Mouse (Mus musculus) gonadal fat pad, adult 2 months (tissue): Measurements from ENCODE around the gene Gck. TPM values are rescaled to one million over a fixed set of nuclear protein-coding genes. Genes with fewer than 3 reads are reported as not detected.
A peak's percentile ranks its signal among the peaks of the same experiment; 100 is the strongest.
"Not testable (repeated sequence)": the region's sequence is repeated elsewhere in the genome, so short reads cannot be mapped to it uniquely, and the experiment has no call there.

Experiments
- DNase-seq: peaks from one replicate; pipeline ENCODE4 v3.0.0-alpha.2; 2012; ENCODE audit warnings: low read depth
- polyA plus RNA-seq: library from polyadenylated mRNA; depleted of rRNA; stranded (reverse); fragments of >200 nt; gene quantifications from 2 replicates; pipeline ENCODE4 v1.2.3, GENCODE M21; 2012

The Gck gene
- polyA plus RNA-seq, 1 experiment, result 2.1 TPM

DNA sequence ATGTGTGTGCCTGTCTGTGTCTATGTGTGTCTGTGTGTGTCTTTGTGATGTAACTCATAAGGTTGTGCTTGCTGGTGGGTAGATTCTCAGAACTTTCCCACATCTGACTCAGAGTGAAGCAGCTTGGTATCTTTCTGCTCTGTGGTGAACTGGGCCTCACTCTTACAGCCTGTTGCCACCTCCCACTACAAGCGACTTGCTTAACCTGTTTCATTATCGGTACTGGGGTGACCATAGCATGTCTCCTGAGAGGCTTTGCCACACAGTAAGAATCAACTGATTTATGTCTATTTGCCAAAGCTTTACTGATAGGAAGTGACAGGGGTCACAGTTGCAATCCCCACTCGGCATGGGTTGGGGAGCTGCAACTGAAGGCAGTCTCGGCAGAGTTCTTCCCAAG is 41.2 kb downstream of the Gck start:
- no peak for DNase-seq

DNA sequence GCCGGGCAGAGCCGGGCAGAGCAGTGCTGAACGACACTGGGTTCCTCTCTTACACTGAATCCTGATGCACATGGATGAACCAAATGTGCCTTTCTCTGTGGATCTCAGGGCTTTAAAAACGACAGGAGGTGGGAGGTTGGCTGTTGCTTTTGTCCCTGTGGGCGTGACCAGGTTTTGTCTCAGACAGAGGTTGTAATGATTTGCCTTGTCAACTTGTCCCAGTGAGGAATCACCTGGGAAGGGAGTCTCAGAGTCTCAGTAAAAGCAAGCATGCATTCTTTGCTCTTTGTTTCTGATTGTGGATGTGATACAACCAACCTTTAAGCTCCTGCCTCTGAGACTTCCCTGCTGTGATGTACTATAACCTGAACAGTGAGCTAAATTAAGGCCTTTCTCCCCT is 42.8 kb downstream of the Gck start:
- DNase-seq, result no peak

DNA sequence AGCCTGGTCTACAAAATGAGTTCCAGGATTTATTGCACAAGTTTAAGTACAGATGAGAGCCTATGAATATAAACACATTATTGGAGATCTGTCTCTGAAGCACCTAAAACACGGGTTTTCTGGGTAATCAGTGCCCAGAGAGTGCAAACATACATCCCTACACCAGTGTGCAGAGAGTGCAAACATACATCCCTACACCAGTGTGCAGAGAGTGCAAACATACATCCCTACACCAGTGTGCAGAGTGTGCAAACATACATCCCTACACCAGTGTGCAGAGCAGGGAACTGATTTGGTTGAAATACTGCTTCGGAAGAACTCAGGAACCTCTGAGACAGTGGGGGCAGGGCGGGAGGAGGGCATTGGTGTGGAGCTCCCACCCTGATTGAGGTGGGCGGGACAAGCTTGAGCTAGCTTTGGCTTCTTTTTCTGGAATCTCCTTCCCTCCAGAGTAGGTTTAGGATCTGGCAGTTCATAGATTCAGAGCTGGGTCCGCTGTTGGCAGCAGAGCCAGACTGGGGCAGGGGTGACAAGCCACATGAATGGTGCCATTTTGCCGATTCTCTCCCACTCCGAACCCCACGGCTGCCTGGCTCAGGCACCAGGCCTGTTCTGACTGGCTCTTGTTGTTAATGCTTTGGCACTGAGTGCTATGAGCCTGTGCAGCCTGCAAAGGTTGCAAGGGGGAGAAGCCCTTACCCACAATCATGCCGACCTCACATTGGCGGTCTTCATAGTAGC is 43.9 kb downstream of the Gck start:
- DNase-seq, result no peak

DNA sequence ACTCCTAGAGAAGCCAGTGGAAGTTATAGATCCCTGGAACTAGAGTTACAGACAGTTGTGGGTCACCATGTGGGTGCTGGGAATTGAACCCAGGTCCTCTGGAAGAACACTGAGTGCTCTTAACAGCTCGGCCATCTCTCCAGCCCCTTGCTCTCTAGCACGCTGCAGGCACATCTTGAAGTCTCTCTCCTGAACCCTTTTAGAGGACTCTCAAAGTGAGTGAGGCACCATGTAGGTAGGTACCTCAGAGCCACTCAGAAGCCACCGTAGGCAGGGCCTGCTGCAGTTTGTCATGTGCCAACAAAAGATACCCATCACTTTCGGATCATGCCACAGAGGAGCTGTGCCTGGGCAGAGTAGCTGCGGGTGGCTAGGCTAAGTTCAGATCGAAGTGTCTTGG is 45.0 kb downstream of the Gck start:
- DNase-seq, result no peak

DNA sequence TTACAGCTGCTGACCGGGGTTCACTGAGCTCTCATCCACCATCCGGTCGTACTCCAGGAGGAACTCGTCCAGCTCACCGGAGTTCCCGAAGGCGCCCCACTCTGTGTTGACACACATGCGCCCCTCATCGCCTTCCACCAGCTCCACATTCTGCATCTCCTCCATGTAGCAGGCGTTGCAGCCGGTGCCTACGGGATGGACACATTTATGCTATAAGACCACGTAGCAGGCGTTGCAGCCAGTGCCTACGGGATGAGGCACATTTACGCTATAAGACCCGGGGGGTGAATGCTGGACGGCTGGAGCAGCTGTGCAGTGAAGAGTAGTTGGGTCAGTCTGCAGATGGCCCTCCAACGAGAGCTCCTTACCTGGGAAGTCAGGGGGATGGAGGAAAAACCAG is 45.5 kb downstream of the Gck start:
- DNase-seq, result no peak

DNA sequence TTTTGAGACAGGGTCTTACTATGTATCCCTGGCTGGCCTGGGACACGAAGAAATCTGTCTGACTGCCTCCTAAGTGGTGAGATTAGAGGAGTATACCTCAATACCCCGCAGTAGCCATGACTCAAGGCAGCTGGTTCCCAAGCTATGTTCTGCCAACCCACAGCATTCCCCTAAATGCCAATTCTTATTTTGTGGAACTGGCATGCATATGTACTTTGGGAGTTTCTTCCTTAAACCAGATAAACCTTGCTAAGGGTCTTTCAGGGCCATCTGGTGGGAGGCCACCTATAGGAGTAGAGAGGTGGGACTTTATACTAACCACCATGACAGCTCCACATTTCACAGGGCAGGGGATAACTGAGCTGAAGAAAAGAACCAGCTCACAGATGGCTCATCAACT is 46.0 kb downstream of the Gck start:
- no peak for DNase-seq

DNA sequence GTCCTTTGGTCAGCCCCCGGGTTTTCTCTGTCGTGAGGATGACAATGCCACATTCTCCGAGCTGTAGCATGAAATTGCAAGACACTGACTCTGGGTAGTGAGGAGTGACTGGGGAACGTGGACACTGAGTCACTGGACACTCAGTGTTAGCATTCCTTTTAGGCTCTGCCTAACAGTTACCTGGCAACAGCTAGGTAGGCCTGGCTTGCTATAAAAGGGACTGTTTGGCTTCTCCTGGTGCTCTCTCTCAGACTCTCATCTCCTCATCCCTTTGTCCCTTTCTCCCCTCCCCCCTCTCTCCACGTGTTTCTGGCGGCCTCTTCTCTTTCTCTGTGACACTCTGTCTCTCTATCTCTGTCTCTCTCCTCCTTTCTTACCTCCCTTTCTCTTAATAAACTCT is 47.5 kb downstream of the Gck start:
- DNase-seq, result no peak

DNA sequence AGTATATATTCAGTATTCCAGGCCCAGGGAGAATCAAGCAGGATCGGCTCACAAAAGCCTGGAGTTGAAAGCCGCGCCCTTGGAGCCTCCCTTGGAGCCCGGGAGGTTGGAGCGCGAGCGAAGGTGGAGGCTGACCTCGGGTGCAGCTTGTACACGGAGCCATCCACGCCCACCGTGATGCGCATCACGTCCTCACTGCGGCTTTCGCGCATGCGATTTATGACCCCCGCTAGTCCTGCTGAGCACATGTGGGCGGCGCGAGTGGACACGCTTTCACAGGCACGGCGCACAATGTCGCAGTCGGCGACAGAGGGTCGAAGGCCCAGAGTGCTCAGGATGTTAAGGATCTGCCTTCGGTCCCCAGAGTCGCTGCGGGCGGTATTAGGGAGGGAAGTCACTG is 47.9 kb downstream of the Gck start:
- DNase-seq, result no peak

DNA sequence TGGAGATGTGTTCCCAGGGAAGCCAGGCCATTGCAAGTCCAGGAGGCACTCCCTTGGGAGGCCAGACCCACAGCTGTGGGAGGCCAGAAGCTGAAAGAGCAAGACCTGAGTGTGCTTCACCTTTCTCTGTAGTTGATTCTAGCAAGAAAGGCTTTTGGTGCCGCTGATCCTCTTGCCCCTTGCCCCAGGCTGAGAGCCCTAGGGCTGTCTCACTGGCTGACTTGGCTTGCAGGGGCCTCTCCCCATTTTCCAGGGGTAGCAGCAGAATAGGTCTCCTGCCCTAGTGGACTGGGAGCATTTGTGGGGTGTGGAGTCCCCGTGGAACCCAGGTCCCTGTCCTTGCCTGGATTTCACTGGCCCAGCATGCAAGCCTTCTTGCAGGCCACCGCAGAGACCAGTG is 48.6 kb downstream of the Gck start:
- DNase-seq, result no peak

DNA sequence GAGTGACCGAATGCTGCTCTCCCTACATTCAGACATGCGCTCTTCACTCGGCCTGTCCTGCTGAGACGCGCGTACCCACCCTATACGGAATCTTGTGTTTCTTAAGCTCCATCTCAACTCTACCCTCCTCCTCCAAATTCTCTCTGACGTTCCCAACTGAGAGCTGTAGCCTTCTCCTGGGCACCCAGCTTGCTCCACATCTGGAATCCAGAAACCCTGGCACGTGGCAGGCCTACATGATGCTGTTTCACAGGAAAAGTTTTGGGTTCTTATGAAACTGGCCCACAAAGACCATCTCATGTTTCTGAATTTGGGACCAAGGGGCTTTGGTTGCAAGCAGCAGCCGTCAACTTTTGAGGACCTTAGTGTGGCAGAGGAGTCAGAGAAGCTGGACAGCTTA is 50.6 kb downstream of the Gck start:
- no peak for DNase-seq

DNA sequence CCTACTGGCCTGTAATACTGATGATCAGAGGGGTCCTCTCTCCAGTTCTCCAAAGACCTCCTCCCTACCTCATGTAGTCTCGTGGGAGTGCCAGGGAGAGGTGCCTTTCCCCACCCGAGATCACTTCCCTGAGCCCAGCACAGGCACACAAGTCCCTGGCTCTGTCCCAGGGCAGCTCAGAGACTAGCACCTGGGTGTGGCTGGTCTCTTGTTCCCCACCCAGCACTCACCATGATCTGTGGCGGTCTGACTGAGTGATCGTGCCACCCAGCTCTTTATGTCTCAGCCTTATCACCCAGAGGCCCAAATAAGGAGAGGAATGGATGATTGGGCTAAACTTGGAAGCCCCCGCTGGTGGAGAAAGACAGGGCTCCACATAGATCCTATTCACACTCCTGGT is 51.4 kb downstream of the Gck start, which contains the start of gene Myl7:
Gene Myl7, minus strand, starts transcription at position 252 of the 400 bp plus-strand sequence.
- DNase-seq, result no peak

DNA sequence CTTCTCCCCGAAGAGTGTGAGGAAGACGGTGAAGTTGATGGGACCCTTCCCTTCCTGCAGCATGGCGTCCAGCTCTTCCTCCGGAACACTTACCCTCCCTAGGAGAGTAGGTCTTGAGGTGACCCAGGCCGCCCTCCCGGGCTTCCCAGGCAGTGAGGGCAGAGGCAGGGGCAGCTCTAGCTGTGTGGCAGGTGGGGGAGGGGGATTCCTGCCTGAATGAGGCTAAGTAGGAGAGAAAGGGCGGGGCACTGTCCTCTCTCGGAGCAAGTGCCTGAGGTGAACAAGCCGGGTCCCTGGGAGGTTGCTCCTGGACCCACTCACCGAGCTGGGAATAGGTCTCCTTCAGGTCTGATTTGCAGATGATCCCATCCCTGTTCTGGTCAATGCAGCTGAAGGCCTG is 52.0 kb downstream of the Gck start:
- no peak for DNase-seq

DNA sequence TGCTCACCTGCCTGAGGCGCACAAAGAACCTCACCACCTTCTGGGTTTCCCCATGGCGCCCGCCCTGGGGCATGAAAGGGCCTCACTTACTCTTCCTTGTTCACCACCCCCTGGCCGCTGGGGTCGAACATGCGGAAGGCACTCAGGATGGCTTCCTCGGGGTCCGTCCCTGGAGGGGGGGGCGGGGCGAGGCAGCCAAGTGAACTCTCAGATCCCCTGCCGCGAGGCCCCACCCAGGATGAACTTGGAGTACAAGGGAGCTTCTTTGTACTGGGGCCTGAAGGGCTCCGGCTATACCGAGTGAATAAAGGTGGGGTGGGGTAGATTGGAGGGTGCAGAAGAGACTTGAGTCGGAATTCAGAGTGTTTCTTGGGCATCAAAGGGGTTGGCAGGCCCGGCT is 52.7 kb downstream of the Gck start:
- no peak for DNase-seq

DNA sequence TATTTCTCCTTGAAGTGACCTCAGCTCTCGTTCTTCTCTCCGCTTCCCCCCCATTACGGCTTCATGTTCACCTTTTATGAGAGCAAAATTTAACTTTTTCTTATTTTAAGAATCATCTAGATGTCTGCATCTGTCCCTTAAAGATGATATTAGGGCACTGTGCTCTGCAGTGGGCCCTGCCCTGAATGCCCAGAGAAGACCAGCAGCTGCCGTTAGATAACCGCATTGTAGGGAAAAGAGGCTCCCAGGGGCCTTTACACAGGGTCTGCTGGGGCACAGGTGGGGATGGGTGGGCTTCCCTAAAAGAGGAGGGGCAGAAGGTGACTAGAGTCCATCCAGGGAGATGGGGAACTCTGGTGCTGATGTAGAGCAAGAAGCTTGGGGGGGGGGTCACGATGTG is 56.1 kb downstream of the Gck start:
- DNase-seq, result no peak

DNA sequence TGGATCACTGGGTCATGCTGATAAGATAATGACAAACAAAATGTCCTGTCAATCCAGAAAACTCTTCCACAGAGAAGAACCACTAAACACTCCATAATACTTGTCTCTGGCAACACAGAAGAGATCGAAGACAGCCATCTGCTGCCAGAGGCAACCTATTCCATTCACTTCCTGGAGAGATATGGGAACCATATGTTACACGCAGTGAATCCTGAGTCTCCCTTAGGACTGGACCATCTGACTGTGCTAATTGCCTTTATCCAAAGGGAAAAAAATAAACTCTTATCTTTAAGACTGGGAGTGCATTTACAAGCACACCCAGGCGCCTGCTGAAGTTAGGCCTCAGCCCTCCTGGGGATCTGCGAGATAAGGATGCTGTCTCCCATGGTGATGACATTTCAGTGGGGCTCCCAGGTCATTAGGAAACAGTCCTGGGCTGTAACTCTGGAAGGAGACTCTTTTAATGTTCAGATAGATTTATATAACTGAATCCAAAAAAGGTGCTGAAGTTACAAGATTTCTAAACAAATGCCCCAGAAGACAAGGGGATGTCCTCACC is 57.0 kb downstream of the Gck start:
- DNase-seq, result no peak

DNA sequence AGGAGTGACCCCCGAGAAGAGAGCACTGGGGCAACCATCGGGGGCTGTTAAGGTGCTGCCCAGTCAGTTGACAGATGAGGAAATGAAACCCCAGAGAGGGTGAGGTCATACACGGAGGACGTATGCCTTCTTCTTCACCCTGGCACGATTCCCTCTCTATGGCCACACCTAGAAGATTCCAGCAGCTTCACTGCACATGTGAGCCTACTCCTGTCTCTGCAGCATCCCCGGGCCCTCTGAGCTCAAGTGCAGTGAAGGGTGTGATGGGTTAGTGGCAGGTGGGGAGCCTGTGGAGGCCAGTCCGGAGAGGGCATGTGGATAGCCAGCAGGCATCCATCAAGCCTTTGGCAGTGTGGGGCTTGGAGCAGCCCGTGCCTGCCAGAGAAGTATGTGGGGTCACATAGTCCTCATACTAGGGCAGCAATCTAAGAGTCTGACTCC is 57.7 kb downstream of the Gck start:
- DNase-seq, result no peak

DNA sequence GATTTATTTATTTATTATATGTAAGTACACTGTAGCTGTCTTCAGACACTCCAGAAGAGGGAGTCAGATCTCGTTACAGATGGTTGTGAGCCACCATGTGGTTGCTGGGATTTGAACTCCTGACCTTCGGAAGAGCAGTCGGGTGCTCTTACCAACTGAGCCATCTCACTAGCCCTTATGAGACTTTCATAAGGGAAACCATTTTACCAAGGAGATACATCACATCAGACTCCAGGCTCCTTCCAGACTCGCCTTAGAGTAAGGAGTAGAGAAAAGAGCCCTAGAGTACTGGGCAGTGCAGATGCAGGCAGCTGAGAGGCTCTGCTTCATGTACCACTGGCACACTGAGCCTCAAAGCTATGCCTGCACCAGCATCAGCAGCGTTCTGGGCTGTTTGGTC is 61.3 kb downstream of the Gck start:
- not testable (repeated sequence) for DNase-seq

DNA sequence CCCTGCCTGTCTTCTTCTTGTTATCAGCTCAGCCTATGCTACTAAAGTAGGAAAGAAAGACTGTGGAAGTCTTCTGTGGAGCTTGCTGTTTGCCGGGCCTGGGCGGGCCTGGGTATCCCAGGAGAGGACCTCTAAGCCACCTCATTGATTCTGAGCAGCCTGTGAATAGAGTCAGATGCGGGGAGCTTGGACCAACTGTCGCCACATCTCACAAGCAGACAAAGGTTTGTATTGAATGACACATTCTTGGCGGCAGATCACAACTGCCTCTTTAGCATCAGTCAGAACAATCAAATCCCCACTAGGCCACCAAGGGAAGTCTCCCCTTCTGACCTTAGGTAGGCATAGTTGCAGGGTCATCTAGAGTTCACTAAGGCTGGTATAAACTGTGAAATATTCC is 62.6 kb downstream of the Gck start:
- DNase-seq, result no peak

DNA sequence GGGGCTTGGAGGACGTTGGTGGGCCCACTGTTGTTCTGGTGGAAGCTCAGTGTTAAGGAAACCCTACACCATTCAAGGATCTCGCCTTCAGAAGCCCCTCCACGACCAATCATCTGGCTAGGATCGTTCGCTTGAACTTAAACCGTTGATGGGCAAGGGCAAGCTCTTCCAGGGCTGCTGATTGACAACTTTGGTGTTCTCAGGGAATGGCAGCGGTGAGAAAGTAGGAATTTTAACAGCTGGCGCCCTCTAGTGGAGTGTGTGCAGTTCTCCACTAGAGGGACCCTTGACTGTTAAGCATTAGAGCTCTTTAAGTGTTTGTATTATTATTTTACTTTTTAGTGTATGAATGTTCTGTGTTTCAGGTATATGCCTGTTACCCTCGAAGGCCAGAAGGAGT is 63.7 kb downstream of the Gck start:
- DNase-seq, result no peak

DNA sequence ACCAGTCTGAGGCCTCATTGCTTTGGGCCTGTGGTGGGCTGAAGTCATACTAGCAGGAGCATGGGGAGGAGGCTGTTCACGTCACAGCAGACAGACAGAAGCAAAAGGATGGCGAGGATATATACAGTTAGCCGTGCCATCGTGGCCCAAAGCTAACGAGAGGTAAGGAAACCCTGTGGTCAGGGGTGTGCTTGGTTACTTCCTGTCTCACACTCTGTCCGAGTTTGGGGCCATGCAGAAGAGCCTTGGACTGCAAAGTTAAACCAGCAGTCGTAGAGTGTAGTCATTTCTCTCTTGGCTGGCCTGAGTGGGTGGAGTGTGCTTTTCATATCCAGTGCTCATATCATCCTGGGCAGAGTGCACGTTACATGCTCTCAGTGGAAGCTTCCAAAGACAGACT is 67.4 kb downstream of the Gck start:
- no peak for DNase-seq

DNA sequence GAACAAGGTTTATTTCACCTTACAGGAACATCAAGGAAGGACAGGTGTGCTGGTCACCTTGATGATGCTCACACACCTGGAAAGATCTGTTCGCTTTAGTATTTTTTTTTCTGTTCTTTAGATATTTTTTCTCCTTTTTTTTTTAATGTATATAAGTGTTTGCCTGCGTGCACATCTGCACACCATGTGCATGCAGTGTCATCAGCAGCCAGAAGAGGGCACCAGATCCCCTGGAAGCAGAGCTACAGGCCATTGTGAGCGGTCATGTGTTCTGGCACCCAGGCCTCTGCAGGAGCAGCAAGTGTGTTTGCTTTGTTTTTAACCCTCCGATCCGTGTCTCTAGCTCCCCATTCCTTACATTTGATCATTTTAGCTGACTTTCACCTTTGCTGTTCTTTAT is 70.0 kb downstream of the Gck start:
- DNase-seq, result no peak

DNA sequence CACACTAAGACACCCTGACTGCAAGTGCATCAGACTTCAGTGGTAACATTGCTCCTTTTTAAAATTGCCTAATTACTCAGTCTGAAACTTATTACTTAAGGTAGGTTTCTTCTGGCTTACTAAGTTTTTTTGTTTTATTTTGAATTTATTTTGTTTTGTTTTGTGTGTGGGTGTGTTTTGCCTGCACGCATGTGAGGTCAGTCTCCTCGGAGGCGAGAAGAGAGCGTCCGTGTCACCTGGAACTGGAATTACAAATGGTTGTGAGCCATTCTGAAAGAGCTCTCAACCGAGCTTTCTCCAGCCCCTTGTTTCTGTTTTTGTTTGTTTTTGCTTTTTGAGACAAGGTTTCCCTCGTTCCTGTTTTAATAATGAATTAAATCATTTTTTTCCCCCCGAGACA is 71.2 kb downstream of the Gck start:
- no peak for DNase-seq

DNA sequence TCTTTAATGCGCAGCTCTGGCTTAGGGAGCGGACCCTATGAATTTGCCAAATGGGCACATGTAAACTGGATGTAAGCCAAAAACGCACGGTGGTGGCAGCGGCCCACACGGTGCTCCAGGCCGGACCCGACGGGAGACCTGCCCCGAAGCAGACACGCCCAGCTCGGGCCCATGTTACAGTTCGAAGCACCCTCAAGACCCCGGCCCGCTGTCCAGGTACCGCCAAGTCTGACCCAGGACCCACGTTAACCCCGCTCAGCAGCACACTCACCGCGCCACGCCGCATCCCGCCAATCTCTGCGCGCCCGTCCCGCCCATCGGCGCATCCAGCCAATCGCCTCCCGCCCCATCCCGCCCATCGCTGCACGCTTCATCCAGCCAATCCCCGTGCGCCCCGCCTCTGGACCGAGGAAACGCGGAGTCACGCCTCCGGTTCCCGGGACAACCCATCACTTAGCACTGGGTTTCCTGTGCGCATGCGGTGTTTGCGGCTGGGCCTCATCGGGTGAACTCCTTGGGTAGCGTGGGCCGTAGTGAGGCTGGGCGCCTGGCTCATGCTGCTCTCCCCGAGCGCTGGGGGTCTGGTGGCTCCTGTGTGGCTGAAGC is 71.9 kb downstream of the Gck start, which contains the start of gene Pold2:
Gene Pold2, minus strand, starts transcription at position 372 of the 606 bp plus-strand sequence.
- DNase-seq, result peak; percentile 78
